Mouse (Mus musculus): ENCODE data around the gene Drg2. TPM values are rescaled to one million over a fixed set of nuclear protein-coding genes. Genes with fewer than 3 reads are reported as not detected.

Gene Drg2
- polyA plus RNA-seq, 1 experiment from 2014 or later, result 110 TPM

DNA sequence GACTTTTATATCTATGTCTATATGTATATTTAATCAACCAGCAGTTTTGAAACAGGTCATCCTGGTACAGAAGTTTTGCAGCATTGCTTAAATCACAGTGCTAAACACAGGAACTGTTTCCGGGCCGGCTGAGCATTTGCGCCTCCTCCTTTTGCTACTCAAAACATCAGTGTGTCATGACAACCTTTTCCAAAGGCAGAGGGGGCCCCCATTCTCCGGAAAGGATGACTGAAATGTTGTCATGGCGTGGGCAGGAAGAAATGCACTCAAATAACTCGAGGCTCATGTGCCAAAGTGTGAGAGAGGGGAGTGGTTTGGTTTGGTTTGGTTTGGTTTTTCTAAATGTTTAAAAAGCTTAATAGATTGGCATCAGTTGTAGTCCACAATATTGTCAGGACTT, 11.5 kb upstream of the Drg2 start:
- Histone ChIP-seq H3K36me3 (ENCODE audit: control insufficient read depth, insufficient read depth, low read length) (peaks cover 38% of the 10 kb centered on the region), H3K4me1 (ENCODE audit: control insufficient read depth, insufficient read depth, low read length) (no peaks in the 10 kb centered on the region), H3K4me2 (replicated peaks; ENCODE audit: low read depth, low read length) (no peak overlapping the region), H3K27ac (ENCODE audit: low read length) (no peak overlapping the region), H3K27me3 (ENCODE audit: control insufficient read depth, insufficient read depth, low read length) (no peaks in the 10 kb centered on the region), H3K9ac (replicated peaks; ENCODE audit: low read depth, low read length) (no peak overlapping the region), H3K4me3 (ENCODE audit: low read depth, low read length) (no peak overlapping the region), H3K9me3 (ENCODE audit: control insufficient read depth, low read depth, low read length) (no peaks in the 10 kb centered on the region)
- ATAC-seq (ENCODE audit: insufficient number of reproducible peaks, insufficient read depth, low FRiP score, low read depth), result no peak
- WGBS, result 85% methylated on average over 6 of the region's 6 CpGs

DNA sequence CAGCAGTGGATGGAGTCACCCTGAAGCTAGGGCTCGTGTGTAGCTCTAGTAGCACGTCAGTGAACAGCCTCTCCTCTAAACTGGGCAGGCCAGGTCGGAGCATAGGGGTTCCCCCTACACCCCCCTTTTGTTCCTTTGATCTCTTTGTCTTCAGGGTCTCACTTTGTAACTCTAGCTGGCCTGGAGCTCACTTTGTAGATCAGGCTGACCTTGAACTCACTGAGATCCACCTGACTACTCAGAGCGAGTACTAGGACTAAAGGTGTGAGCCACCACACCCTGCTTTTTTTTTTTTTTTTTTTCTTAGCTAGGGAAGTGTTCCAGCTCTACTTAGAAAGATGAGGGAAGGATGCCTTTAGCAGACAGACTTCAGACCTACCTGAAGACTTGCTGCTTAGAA, 10.4 kb upstream of the Drg2 start:
- Histone ChIP-seq H3K4me1 (ENCODE audit: control insufficient read depth, insufficient read depth, low read length) (no peaks in the 10 kb centered on the region), H3K4me3 (ENCODE audit: low read depth, low read length) (no peak overlapping the region), H3K27ac (ENCODE audit: low read length) (no peak overlapping the region), H3K9ac (replicated peaks; ENCODE audit: low read depth, low read length) (no peak overlapping the region), H3K36me3 (ENCODE audit: control insufficient read depth, insufficient read depth, low read length) (peaks cover 29% of the 10 kb centered on the region), H3K9me3 (ENCODE audit: control insufficient read depth, low read depth, low read length) (no peaks in the 10 kb centered on the region), H3K27me3 (ENCODE audit: control insufficient read depth, insufficient read depth, low read length) (no peaks in the 10 kb centered on the region), H3K4me2 (replicated peaks; ENCODE audit: low read depth, low read length) (no peak overlapping the region)
- 77% methylated on average over 4 of the region's 4 CpGs for WGBS
- no peak for ATAC-seq (ENCODE audit: insufficient number of reproducible peaks, insufficient read depth, low FRiP score, low read depth)

- under 1% methylated on average over 17 of the region's 17 CpGs for WGBS
- H3K27me3 ChIP-seq (ENCODE audit: control insufficient read depth, insufficient read depth, low read length), result no peaks in the 10 kb centered on the region
- H3K9me3 ChIP-seq (ENCODE audit: control insufficient read depth, low read depth, low read length), result no peaks in the 10 kb centered on the region
- peak overlapping the region; percentile 76 for H3K4me3 ChIP-seq (ENCODE audit: low read depth, low read length)
- H3K4me2 ChIP-seq (replicated peaks; ENCODE audit: low read depth, low read length), result peak overlapping the region; percentile 84
- H3K36me3 ChIP-seq (ENCODE audit: control insufficient read depth, insufficient read depth, low read length), result peaks cover 26% of the 10 kb centered on the region
- no peak overlapping the region for H3K27ac ChIP-seq (ENCODE audit: low read length)
- peaks cover 4% of the 10 kb centered on the region for H3K4me1 ChIP-seq (ENCODE audit: control insufficient read depth, insufficient read depth, low read length)
- peak overlapping the region; percentile 82 for H3K9ac ChIP-seq (replicated peaks; ENCODE audit: low read depth, low read length)
- 0 out of 2 replicates have a peak, but pooled peaks have one; percentile 11 for ATAC-seq (ENCODE audit: insufficient number of reproducible peaks, insufficient read depth, low FRiP score, low read depth)
Observed at GRCm38 (mm10) chr11:60454745-60455087, 325 bp downstream of the Drg2 start.

DNA sequence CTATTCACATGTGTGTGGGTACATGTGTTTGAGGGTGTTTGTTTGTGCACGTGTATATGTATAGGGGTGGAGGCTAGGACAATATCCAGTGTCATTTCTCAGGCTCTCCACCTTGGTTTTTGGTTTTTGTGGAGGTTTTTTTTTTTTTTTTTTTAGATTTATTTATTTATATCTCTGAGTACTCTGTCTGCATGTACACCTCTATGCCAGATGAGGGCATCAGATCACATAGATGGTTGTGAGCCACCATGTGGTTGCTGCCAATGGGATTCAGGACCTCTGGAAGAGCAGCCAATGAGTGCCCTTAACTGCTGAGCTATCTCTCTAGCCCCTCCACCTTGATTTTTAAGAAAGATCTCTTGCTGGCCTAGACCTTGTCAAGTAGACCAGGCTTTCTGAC, 3.6 kb downstream of the Drg2 start:
- H3K27me3 ChIP-seq (ENCODE audit: control insufficient read depth, insufficient read depth, low read length), result no peaks in the 10 kb centered on the region
- peaks cover 4% of the 10 kb centered on the region for H3K4me1 ChIP-seq (ENCODE audit: control insufficient read depth, insufficient read depth, low read length)
- 94% methylated on average over 1 of the region's 1 CpGs for WGBS
- H3K36me3 ChIP-seq (ENCODE audit: control insufficient read depth, insufficient read depth, low read length), result peaks cover 59% of the 10 kb centered on the region
- H3K27ac ChIP-seq (ENCODE audit: low read length), result no peak overlapping the region
- no peak overlapping the region for H3K4me2 ChIP-seq (replicated peaks; ENCODE audit: low read depth, low read length)
- ATAC-seq (ENCODE audit: insufficient number of reproducible peaks, insufficient read depth, low FRiP score, low read depth), result no peak
- no peak overlapping the region for H3K4me3 ChIP-seq (ENCODE audit: low read depth, low read length)
- no peaks in the 10 kb centered on the region for H3K9me3 ChIP-seq (ENCODE audit: control insufficient read depth, low read depth, low read length)
- no peak overlapping the region for H3K9ac ChIP-seq (replicated peaks; ENCODE audit: low read depth, low read length)

- no peaks in the 10 kb centered on the region for H3K9me3 ChIP-seq (ENCODE audit: control insufficient read depth, low read depth, low read length)
- H3K4me3 ChIP-seq (ENCODE audit: low read depth, low read length), result no peak overlapping the region
- no peak overlapping the region for H3K4me2 ChIP-seq (replicated peaks; ENCODE audit: low read depth, low read length)
- peaks cover 73% of the 10 kb centered on the region for H3K36me3 ChIP-seq (ENCODE audit: control insufficient read depth, insufficient read depth, low read length)
- ATAC-seq (ENCODE audit: insufficient number of reproducible peaks, insufficient read depth, low FRiP score, low read depth), result no peak
- no peaks in the 10 kb centered on the region for H3K4me1 ChIP-seq (ENCODE audit: control insufficient read depth, insufficient read depth, low read length)
- H3K27ac ChIP-seq (ENCODE audit: low read length), result no peak overlapping the region
- no peak overlapping the region for H3K9ac ChIP-seq (replicated peaks; ENCODE audit: low read depth, low read length)
- H3K27me3 ChIP-seq (ENCODE audit: control insufficient read depth, insufficient read depth, low read length), result no peaks in the 10 kb centered on the region
- WGBS, result 93% methylated on average over 2 of the region's 2 CpGs
Observed at GRCm38 (mm10) chr11:60465943-60466380, 11.6 kb downstream of the Drg2 start.

GRCm38 (mm10) chr11:60469039-60469438, 14.6 kb downstream of the Drg2 start, which contains the start of gene Myo15:
Gene Myo15, plus strand, starts transcription at chr11:60469339.
- no peaks in the 10 kb centered on the region for H3K9me3 ChIP-seq (ENCODE audit: control insufficient read depth, low read depth, low read length)
- ATAC-seq (ENCODE audit: insufficient number of reproducible peaks, insufficient read depth, low FRiP score, low read depth), result no peak
- no peak within 1 kb of the TSS for H3K27ac ChIP-seq (ENCODE audit: low read length)
- 94% methylated on average over 3 of the region's 3 CpGs for WGBS
- peaks cover 44% of the 10 kb centered on the region for H3K36me3 ChIP-seq (ENCODE audit: control insufficient read depth, insufficient read depth, low read length)
- no peak within 1 kb of the TSS for H3K4me2 ChIP-seq (replicated peaks; ENCODE audit: low read depth, low read length)
- H3K9ac ChIP-seq (replicated peaks; ENCODE audit: low read depth, low read length), result no peak within 1 kb of the TSS
- H3K27me3 ChIP-seq (ENCODE audit: control insufficient read depth, insufficient read depth, low read length), result no peaks in the 10 kb centered on the region
- H3K4me3 ChIP-seq (ENCODE audit: low read depth, low read length), result no peak within 1 kb of the TSS
- no peaks in the 10 kb centered on the region for H3K4me1 ChIP-seq (ENCODE audit: control insufficient read depth, insufficient read depth, low read length)

- Histone ChIP-seq H3K4me1 (ENCODE audit: control insufficient read depth, insufficient read depth, low read length) (no peaks in the 10 kb centered on the region), H3K9ac (replicated peaks; ENCODE audit: low read depth, low read length) (no peak overlapping the region), H3K4me3 (ENCODE audit: low read depth, low read length) (no peak overlapping the region), H3K36me3 (ENCODE audit: control insufficient read depth, insufficient read depth, low read length) (peaks cover 27% of the 10 kb centered on the region), H3K9me3 (ENCODE audit: control insufficient read depth, low read depth, low read length) (no peaks in the 10 kb centered on the region), H3K27ac (ENCODE audit: low read length) (no peak overlapping the region), H3K4me2 (replicated peaks; ENCODE audit: low read depth, low read length) (no peak overlapping the region), H3K27me3 (ENCODE audit: control insufficient read depth, insufficient read depth, low read length) (no peaks in the 10 kb centered on the region)
- 81% methylated on average over 9 of the region's 9 CpGs for WGBS
- ATAC-seq (ENCODE audit: insufficient number of reproducible peaks, insufficient read depth, low FRiP score, low read depth), result no peak
Observed at GRCm38 (mm10) chr11:60470743-60471142, 16.4 kb downstream of the Drg2 start.

DNA sequence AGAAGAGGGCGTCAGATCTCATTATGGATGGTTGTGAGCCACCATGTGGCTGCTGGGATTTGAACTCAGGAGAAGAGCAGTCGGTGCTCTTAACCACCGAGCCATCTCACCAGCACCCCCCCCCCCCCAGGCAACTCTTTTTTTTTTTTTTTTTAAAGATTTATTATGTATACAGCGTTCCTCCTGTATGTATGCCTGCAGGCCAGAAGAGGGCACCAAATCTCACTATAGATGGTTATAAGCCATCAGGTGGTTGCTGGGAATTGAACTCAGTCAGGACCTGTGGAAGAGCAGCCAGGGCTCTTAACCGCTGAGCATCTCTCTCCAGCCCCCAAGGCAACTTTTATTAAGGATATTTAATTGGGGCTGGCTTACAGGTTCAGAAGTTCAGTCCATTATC, 20.1 kb downstream of the Drg2 start:
- 81% methylated on average over 5 of the region's 5 CpGs for WGBS
- Histone ChIP-seq H3K4me3 (ENCODE audit: low read depth, low read length) (no peak overlapping the region), H3K27ac (ENCODE audit: low read length) (no peak overlapping the region), H3K27me3 (ENCODE audit: control insufficient read depth, insufficient read depth, low read length) (no peaks in the 10 kb centered on the region), H3K4me1 (ENCODE audit: control insufficient read depth, insufficient read depth, low read length) (no peaks in the 10 kb centered on the region), H3K9me3 (ENCODE audit: control insufficient read depth, low read depth, low read length) (no peaks in the 10 kb centered on the region), H3K36me3 (ENCODE audit: control insufficient read depth, insufficient read depth, low read length) (no peaks in the 10 kb centered on the region), H3K9ac (replicated peaks; ENCODE audit: low read depth, low read length) (no peak overlapping the region), H3K4me2 (replicated peaks; ENCODE audit: low read depth, low read length) (no peak overlapping the region)
- ATAC-seq (ENCODE audit: insufficient number of reproducible peaks, insufficient read depth, low FRiP score, low read depth), result no peak

DNA sequence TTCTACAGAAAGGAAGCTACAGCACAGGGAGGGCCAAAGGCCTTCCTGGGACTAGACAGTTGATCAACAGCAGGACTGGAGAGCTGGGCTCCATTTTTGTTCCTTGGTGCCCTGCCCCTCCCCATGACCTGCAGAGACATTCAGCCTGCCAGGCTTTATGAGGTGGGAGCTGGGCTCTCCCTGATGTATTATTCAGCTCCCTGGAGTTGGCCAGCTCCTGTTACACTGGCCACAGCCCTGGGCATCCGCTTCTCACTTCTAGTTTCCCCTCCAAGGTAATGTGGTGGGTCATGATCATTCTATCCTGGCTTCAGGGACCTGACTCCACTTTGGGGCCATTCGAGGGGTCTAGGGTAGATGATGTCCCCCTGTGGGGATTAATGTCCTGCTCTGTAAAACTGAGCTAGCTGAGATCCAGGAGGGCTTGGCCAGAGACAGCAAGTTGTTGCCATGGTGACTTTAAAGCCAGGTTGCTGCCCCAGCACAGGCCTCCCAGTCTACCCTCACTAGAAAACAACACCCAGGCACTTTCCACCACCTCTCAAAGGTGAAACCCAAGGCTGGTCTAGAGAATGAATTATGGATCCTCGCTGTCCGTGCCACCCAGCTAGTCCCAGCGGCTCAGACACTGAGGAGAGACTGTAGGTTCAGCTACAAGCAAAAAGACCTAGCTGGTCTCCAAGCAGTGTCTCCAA, 21.4 kb downstream of the Drg2 start:
- Histone ChIP-seq H3K4me2 (replicated peaks; ENCODE audit: low read depth, low read length) (no peak overlapping the region), H3K27me3 (ENCODE audit: control insufficient read depth, insufficient read depth, low read length) (no peaks in the 10 kb centered on the region), H3K4me1 (ENCODE audit: control insufficient read depth, insufficient read depth, low read length) (no peaks in the 10 kb centered on the region), H3K27ac (ENCODE audit: low read length) (no peak overlapping the region), H3K4me3 (ENCODE audit: low read depth, low read length) (no peak overlapping the region), H3K36me3 (ENCODE audit: control insufficient read depth, insufficient read depth, low read length) (no peaks in the 10 kb centered on the region), H3K9me3 (ENCODE audit: control insufficient read depth, low read depth, low read length) (no peaks in the 10 kb centered on the region), H3K9ac (replicated peaks; ENCODE audit: low read depth, low read length) (no peak overlapping the region)
- ATAC-seq (ENCODE audit: insufficient number of reproducible peaks, insufficient read depth, low FRiP score, low read depth), result no peak
- 86% methylated on average over 5 of the region's 5 CpGs for whole genome bisulfite sequencing

Measured in stomach, embryonic 14.5 days (tissue).